Mouse (Mus musculus) adrenal gland (tissue): ENCODE data around the gene Rps27rt.
"Not testable (repeated sequence)": the region's sequence is repeated elsewhere in the genome, so short reads cannot be mapped to it uniquely, and the experiment has no call there.

Experiments used
- intact Hi-C: fragments of 180-260 bp; cut with DNase I; formaldehyde crosslinking; loops from one replicate; pipeline ENCODE4 v1.15.1; 2025

Gene Rps27rt

GRCm38 (mm10) chr9:114986361-114986760 is 3.8 kb upstream of the Rps27rt start:
- intact Hi-C loops, result no loop called here

GRCm38 (mm10) chr9:114985741-114986140 is 3.2 kb upstream of the Rps27rt start:
- intact Hi-C loops, result no loop called here

GRCm38 (mm10) chr9:114979969-114980368 is 2.6 kb downstream of the Rps27rt start:
- intact Hi-C loops, result no loop called here

DNA sequence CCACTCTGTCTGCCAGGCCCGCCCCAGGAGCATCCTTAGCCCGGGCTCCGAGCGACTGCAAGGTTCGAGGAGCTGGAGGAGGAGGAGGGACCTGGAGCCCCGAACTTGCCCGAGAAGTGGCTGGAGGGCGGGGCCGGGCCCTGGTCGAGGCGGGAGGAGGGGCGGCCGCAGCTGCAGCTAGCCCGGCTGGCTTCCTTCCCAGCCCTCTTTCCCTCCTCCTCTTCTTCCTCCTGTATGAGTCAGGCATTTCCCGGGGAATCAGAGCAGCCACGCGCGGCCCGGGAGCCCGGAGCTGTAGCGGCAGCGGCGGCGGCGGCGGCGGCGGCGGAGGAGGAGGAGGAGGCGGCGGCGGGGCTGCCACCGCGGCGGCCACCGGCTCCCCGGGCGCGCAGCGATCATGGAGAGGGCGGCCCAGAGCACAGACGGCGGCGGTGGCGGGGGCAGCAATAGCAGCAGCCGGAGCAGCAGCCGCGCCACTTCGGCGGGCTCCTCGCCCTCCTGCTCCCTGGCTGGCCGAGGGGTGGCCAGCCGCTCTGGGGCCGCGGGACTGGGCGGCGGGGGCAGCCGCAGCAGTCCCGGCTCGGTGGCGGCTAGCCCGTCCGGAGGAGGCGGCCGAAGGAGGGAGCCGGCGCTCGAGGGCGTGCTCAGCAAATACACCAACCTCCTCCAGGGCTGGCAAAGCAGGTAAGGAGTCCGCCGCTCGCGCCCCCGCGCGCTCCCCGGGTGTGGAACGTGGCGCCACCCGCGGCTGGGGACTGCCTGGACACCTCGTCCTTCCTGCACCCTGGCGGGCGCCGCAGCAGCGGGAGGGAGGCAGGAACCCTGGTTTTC is 4.0 kb downstream of the Rps27rt start, which contains the start of gene Osbpl10:
Gene Osbpl10, plus strand, starts transcription at position 289 of the 831 bp plus-strand sequence.
- intact Hi-C loops, result no loop called here

DNA sequence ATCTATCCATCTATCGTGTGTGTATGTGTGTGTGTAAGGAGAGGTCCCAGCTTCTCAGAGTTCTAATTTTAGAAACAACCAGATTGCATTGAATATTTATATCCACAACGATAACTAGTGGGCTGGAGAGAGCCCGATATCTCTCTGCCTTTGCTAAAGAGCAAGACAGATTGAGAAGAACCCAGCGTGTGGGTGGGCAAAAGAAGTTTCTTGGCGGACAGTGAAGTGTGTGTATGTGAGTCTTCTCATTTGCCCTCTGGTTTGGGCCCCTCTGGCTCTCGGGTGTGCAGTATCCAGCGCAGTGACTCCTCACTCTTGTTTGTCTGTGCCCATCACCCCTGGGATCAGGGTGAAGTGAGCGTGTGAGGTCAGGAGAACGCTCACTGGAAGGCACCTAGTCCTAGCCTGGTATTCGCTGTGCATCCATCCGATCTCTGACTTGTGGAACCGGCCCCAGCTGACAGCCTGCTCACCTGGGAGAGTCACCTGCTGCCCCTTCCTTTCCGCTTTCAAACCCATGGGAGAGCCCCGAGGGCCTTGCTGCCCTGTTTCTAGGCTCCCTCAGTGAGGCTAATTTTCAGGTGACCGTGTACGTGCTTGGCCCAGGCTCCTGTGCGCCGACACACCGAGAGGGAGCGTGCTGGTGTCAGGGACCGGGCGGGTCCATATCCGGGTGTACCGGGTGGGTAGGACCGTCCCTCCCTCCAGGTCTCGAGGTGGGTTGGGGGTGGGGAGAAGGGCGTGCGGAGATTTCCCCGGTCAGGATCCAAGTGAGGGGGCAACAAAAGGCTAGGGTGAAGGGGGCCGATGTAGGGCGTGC is 4.9 kb downstream of the Rps27rt start:
- intact Hi-C loops, result no loop called here

- intact Hi-C loops, result not testable (repeated sequence)
Observed at GRCm38 (mm10) chr9:114966286-114966685, 16.3 kb downstream of the Rps27rt start.

- intact Hi-C loops, result no loop called here
Observed at GRCm38 (mm10) chr9:114964093-114964492, 18.4 kb downstream of the Rps27rt start.

DNA sequence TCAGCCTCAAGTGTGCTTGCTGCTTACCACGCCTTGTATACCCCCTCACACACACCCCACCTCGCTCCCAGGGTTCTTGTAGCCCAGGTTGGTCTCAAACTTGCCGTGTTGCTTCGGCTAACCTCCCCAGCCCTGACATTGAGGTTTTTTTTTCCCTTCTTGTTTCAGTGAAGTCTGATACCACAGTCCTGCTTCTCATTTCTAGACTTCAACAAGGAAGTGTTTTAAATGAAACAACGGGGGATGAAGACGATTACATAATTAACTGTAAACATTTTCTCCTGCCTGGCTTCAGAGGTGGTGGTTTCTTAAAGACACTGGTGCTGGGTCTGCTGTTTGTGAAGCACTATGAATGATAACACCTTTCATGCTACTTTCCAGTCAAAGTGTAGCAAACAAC is 21.7 kb downstream of the Rps27rt start:
- intact Hi-C loops, result no loop called here

DNA sequence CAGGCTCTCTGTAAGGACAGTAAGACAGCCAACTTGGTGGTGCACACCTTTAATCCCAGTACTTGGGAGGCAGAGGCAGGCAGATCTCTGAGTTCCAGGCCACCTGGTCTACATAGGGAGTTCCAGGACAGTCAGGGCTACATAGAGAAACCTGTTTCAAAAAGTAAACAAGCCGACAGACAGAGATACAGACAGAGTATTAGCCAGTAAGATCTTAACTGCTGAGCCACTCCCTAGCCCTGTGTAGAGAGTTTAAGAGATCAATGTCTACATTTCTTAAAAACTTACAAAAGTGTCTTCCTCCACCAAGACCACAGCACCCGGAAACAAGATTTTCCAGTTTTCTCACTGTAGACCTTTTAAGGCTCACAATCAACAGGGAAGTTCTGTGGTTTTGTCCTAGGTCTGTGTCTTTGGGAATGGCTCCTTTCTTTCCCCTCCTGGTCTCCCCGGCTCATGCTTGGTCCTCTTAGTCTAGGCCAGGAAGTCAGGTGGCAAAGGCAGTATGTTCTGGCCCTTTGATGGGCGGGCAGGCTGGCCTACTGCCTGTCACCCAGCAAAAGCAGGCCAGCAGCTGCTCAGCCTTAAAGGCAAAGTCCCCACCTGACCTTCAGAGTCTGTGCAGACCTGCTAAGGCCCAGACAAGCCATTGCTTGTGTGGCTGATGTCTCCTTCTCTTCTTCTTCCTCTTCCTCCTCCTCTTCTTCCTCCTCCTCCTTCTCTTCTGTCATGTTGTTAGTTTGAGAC is 22.3 kb downstream of the Rps27rt start:
- intact Hi-C loops, result no loop called here

GRCm38 (mm10) chr9:114956945-114957344 is 25.6 kb downstream of the Rps27rt start:
- intact Hi-C loops, result loop anchor here (2.0 to 5.0 kb wide), 2 partner anchors 44 to 160 kb away; no protein-coding TSS in a partner anchor

- intact Hi-C loops, result loop anchor here (5.0 kb wide), 1 partner anchor 158 kb away; no protein-coding TSS in a partner anchor
Observed at GRCm38 (mm10) chr9:114955340-114955739, 27.2 kb downstream of the Rps27rt start.

DNA sequence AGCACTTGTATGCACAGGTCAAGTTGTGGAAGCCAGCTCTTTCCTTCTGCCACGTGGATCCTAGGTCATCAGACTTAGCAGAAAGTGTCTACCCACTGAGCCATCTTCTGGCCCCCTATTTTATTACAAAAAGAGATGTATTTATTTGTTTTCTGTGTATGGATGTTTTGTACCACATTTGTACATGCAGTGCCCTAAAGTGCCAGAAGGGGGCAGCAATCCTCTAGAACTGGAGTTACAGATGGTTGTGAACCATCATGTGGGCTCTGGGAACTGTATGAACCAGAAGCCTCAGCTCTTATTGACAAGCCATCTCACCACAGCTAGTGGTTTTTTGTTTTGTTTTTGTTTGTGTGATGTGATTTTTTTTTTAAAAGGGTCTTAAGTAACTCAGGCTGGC is 29.7 kb downstream of the Rps27rt start:
- intact Hi-C loops, result no loop called here

GRCm38 (mm10) chr9:114948395-114948794 is 34.1 kb downstream of the Rps27rt start:
- intact Hi-C loops, result no loop called here

- intact Hi-C loops, result no loop called here
Observed at GRCm38 (mm10) chr9:114945576-114945975, 37.0 kb downstream of the Rps27rt start.

DNA sequence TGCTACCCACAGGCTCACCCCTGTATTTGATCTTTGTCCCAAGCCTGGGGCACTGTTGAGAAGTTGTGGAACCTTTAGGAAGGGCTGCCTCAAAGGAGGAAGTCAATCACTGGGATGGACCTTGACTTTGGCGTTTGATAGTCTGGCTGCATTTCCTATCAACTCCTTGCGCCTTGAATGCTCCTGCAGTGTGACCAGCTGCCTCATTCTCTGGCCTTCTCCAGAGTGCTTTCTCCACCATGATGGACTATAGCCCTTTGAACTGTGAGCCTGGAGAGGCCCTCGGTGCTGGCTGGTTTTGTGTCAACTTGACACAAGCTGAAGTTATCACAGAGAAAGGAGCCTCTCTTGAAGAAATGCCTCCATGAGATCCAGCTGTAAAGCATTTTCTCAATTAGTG is 37.9 kb downstream of the Rps27rt start:
- intact Hi-C loops, result no loop called here

DNA sequence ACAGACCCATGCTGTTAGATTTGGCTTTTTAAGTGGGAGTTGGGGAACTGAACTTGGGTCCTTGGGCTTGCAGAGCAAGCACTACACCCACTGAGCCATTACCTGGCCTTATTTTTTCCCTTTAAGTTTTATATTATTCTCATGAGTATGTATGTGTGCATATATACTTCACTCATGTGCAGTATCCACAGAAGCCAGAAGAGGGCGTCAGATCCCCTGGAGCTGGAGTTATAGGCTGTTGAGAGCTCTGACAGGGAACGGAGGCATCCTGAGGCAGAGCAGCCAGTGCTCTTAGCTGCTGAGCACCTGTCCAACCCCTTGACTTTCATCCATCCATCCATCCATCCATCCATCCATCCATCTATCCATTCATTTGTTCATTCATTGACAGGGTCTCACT is 45.9 kb downstream of the Rps27rt start:
- intact Hi-C loops, result no loop called here

GRCm38 (mm10) chr9:114935321-114935720 is 47.2 kb downstream of the Rps27rt start:
- intact Hi-C loops, result no loop called here

GRCm38 (mm10) chr9:114934231-114934630 is 48.3 kb downstream of the Rps27rt start:
- intact Hi-C loops, result no loop called here

DNA sequence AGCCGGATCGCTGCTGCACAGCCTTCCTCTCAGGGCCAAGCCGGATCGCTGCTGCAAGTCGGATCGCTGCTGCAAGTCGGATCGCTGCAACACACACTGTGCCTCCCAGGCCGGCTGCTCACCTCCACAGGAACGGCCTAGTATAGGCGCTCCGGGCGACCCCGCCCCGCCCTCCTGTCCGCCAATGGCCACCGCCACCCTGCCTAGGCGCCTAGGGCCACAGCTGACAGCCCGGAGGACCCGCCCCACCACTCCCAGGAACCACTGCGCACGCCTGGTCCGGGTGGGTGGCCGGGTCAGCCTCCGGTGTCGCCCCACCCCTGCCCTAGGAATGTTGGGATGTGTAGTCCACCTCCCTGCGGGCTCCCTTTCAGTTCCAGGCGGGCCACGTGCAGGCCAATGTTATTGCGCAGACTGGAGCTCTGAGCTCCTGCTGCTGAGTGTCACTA is 48.8 kb downstream of the Rps27rt start, which contains the start of gene Gpd1l:
Gene Gpd1l, minus strand, starts transcription at position 265 of the 449 bp plus-strand sequence.
- intact Hi-C loops, result no loop called here

GRCm38 (mm10) chr9:114933037-114933722 is 49.4 kb downstream of the Rps27rt start:
- intact Hi-C loops, result no loop called here

DNA sequence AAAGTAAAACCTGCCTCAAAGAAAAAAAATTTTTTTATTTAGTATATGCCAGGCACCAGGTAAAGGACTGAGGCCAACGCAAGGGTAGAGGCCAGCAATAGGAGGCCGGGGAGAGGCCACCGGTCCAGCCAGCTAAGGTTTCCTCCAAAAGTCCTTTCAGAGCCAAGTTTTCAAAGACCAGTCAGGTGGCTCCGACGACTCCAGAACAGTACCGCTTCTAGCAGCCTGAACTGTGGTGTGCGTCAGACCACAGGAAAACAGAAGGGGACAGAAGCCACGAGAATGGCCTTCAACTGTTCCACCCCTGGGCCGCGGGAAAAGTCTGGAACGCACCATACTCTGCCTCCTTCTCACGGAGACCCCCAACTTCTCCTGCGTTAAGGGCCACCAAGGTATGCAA is 49.9 kb downstream of the Rps27rt start:
- intact Hi-C loops, result no loop called here
